Mouse (Mus musculus): ENCODE measurements around the gene Asxl2. TPM values are rescaled to one million over a fixed set of nuclear protein-coding genes. Genes with fewer than 3 reads are reported as not detected.
"Not testable (repeated sequence)": the region's sequence is repeated elsewhere in the genome, so short reads cannot be mapped to it uniquely, and the experiment has no call there.

Asxl2 gene
- polyA plus RNA-seq, 1 experiment from 2014 or later: 21.3 TPM

- ATAC-seq (ENCODE audit: low FRiP score): peak; percentile 72
- DNase-seq (ENCODE audit: low spot score): peak; percentile 87
- H3K9ac ChIP-seq (ENCODE audit: low read depth, low read length): no peak overlapping the region
- WGBS: 32% methylated on average over 12 of the region's 12 CpGs
- no peaks in the 10 kb centered on the region for H3K4me1 ChIP-seq (replicated peaks; ENCODE audit: control insufficient read depth, insufficient read depth, low read length)
- H3K4me3 ChIP-seq (ENCODE audit: low read depth, low read length): no peak overlapping the region
- no peak overlapping the region for H3K27ac ChIP-seq (ENCODE audit: low read depth, low read length)
- no peaks in the 10 kb centered on the region for H3K27me3 ChIP-seq (ENCODE audit: control insufficient read depth, insufficient read depth, low read length)
- H3K4me2 ChIP-seq (replicated peaks; ENCODE audit: low read depth, low read length): no peak overlapping the region
- no peaks in the 10 kb centered on the region for H3K9me3 ChIP-seq (ENCODE audit: control insufficient read depth, low read length)
- H3K36me3 ChIP-seq (ENCODE audit: control insufficient read depth, insufficient read depth, low read length): no peaks in the 10 kb centered on the region
These were observed 35.9 kb upstream of the Asxl2 start for GRCm38 (mm10) chr12:3390577-3391262.

- DNase-seq (ENCODE audit: low spot score): no peak
- Histone ChIP-seq H3K36me3 (ENCODE audit: control insufficient read depth, insufficient read depth, low read length) (no peaks in the 10 kb centered on the region), H3K4me1 (replicated peaks; ENCODE audit: control insufficient read depth, insufficient read depth, low read length) (no peaks in the 10 kb centered on the region), H3K4me2 (replicated peaks; ENCODE audit: low read depth, low read length) (no peak overlapping the region), H3K27me3 (ENCODE audit: control insufficient read depth, insufficient read depth, low read length) (no peaks in the 10 kb centered on the region), H3K9me3 (ENCODE audit: control insufficient read depth, low read length) (no peaks in the 10 kb centered on the region), H3K4me3 (ENCODE audit: low read depth, low read length) (no peak overlapping the region), H3K27ac (ENCODE audit: low read depth, low read length) (no peak overlapping the region), H3K9ac (ENCODE audit: low read depth, low read length) (no peak overlapping the region)
- 88% methylated on average over 1 of the region's 1 CpGs for WGBS
- no peak for ATAC-seq (ENCODE audit: low FRiP score)
These were observed 35.4 kb upstream of the Asxl2 start for GRCm38 (mm10) chr12:3391276-3391675.

- Histone ChIP-seq H3K4me2 (replicated peaks; ENCODE audit: low read depth, low read length) (no peak overlapping the region), H3K27me3 (ENCODE audit: control insufficient read depth, insufficient read depth, low read length) (no peaks in the 10 kb centered on the region), H3K4me3 (ENCODE audit: low read depth, low read length) (no peak overlapping the region), H3K4me1 (replicated peaks; ENCODE audit: control insufficient read depth, insufficient read depth, low read length) (no peaks in the 10 kb centered on the region), H3K9ac (ENCODE audit: low read depth, low read length) (no peak overlapping the region), H3K27ac (ENCODE audit: low read depth, low read length) (no peak overlapping the region), H3K9me3 (ENCODE audit: control insufficient read depth, low read length) (no peaks in the 10 kb centered on the region), H3K36me3 (ENCODE audit: control insufficient read depth, insufficient read depth, low read length) (no peaks in the 10 kb centered on the region)
- DNase-seq (ENCODE audit: low spot score) (no peak), ATAC-seq (ENCODE audit: low FRiP score) (no peak)
- WGBS: 68% methylated on average over 4 of the region's 4 CpGs
These were observed 33.5 kb upstream of the Asxl2 start for GRCm38 (mm10) chr12:3393140-3393539.

GRCm38 (mm10) chr12:3396931-3397330 is 29.7 kb upstream of the Asxl2 start:
- 96% methylated on average over 8 of the region's 8 CpGs for WGBS
- ATAC-seq (ENCODE audit: low FRiP score): no peak
- Histone ChIP-seq H3K9ac (ENCODE audit: low read depth, low read length) (no peak overlapping the region), H3K27ac (ENCODE audit: low read depth, low read length) (no peak overlapping the region), H3K9me3 (ENCODE audit: control insufficient read depth, low read length) (no peaks in the 10 kb centered on the region), H3K4me2 (replicated peaks; ENCODE audit: low read depth, low read length) (no peak overlapping the region), H3K27me3 (ENCODE audit: control insufficient read depth, insufficient read depth, low read length) (no peaks in the 10 kb centered on the region), H3K4me1 (replicated peaks; ENCODE audit: control insufficient read depth, insufficient read depth, low read length) (no peaks in the 10 kb centered on the region), H3K36me3 (ENCODE audit: control insufficient read depth, insufficient read depth, low read length) (no peaks in the 10 kb centered on the region), H3K4me3 (ENCODE audit: low read depth, low read length) (no peak overlapping the region)
- no peak for DNase-seq (ENCODE audit: low spot score)

- DNase-seq (ENCODE audit: low spot score): not testable (repeated sequence)
These were observed 21.0 kb upstream of the Asxl2 start for GRCm38 (mm10) chr12:3405662-3406061.

GRCm38 (mm10) chr12:3406585-3406984 is 20.1 kb upstream of the Asxl2 start:
- Histone ChIP-seq H3K9ac (ENCODE audit: low read depth, low read length) (no peak overlapping the region), H3K9me3 (ENCODE audit: control insufficient read depth, low read length) (no peaks in the 10 kb centered on the region), H3K27me3 (ENCODE audit: control insufficient read depth, insufficient read depth, low read length) (no peaks in the 10 kb centered on the region), H3K4me3 (ENCODE audit: low read depth, low read length) (no peak overlapping the region), H3K36me3 (ENCODE audit: control insufficient read depth, insufficient read depth, low read length) (peaks cover 3% of the 10 kb centered on the region; the same call in 1 of the 2 replicates), H3K4me2 (replicated peaks; ENCODE audit: low read depth, low read length) (no peak overlapping the region), H3K4me1 (replicated peaks; ENCODE audit: control insufficient read depth, insufficient read depth, low read length) (no peaks in the 10 kb centered on the region), H3K27ac (ENCODE audit: low read depth, low read length) (no peak overlapping the region)
- DNase-seq (ENCODE audit: low spot score): no peak
- 93% methylated on average over 6 of the region's 6 CpGs for WGBS
- no peak for ATAC-seq (ENCODE audit: low FRiP score)

More at GRCm38 (mm10) chr12:3405662-3406061, 21.0 kb upstream of the Asxl2 start:
- ATAC-seq (ENCODE audit: low FRiP score); H3K36me3 ChIP-seq (ENCODE audit: control insufficient read depth, insufficient read depth, low read length); H3K4me2 ChIP-seq (replicated peaks; ENCODE audit: low read depth, low read length); H3K9ac ChIP-seq (ENCODE audit: low read depth, low read length); H3K27me3 ChIP-seq (ENCODE audit: control insufficient read depth, insufficient read depth, low read length); H3K4me3 ChIP-seq (ENCODE audit: low read depth, low read length); H3K27ac ChIP-seq (ENCODE audit: low read depth, low read length); H3K9me3 ChIP-seq (ENCODE audit: control insufficient read depth, low read length); H3K4me1 ChIP-seq (replicated peaks; ENCODE audit: control insufficient read depth, insufficient read depth, low read length): not testable (repeated sequence)
- WGBS: 49% methylated on average over 3 of the region's 3 CpGs

GRCm38 (mm10) chr12:3414956-3415355 is 11.7 kb upstream of the Asxl2 start:
- Histone ChIP-seq H3K27me3 (ENCODE audit: control insufficient read depth, insufficient read depth, low read length) (no peaks in the 10 kb centered on the region), H3K36me3 (ENCODE audit: control insufficient read depth, insufficient read depth, low read length) (no peaks in the 10 kb centered on the region), H3K4me1 (replicated peaks; ENCODE audit: control insufficient read depth, insufficient read depth, low read length) (no peaks in the 10 kb centered on the region), H3K9me3 (ENCODE audit: control insufficient read depth, low read length) (no peaks in the 10 kb centered on the region), H3K4me2 (replicated peaks; ENCODE audit: low read depth, low read length) (no peak overlapping the region), H3K27ac (ENCODE audit: low read depth, low read length) (no peak overlapping the region), H3K9ac (ENCODE audit: low read depth, low read length) (no peak overlapping the region), H3K4me3 (ENCODE audit: low read depth, low read length) (no peak overlapping the region)
- ATAC-seq (ENCODE audit: low FRiP score) (no peak), DNase-seq (ENCODE audit: low spot score) (no peak)
- WGBS: 91% methylated on average over 4 of the region's 4 CpGs

GRCm38 (mm10) chr12:3418761-3419160 is 7.9 kb upstream of the Asxl2 start:
- ATAC-seq (ENCODE audit: low FRiP score) (no peak), DNase-seq (ENCODE audit: low spot score) (no peak)
- Histone ChIP-seq H3K27ac (ENCODE audit: low read depth, low read length) (no peak overlapping the region), H3K4me2 (replicated peaks; ENCODE audit: low read depth, low read length) (no peak overlapping the region), H3K4me3 (ENCODE audit: low read depth, low read length) (no peak overlapping the region), H3K27me3 (ENCODE audit: control insufficient read depth, insufficient read depth, low read length) (no peaks in the 10 kb centered on the region), H3K9ac (ENCODE audit: low read depth, low read length) (no peak overlapping the region), H3K36me3 (ENCODE audit: control insufficient read depth, insufficient read depth, low read length) (no peaks in the 10 kb centered on the region), H3K9me3 (ENCODE audit: control insufficient read depth, low read length) (no peaks in the 10 kb centered on the region), H3K4me1 (replicated peaks; ENCODE audit: control insufficient read depth, insufficient read depth, low read length) (no peaks in the 10 kb centered on the region)
- 94% methylated on average over 3 of the region's 3 CpGs for WGBS

GRCm38 (mm10) chr12:3420519-3420918 is 6.1 kb upstream of the Asxl2 start:
- Histone ChIP-seq H3K9me3 (ENCODE audit: control insufficient read depth, low read length) (no peaks in the 10 kb centered on the region), H3K36me3 (ENCODE audit: control insufficient read depth, insufficient read depth, low read length) (no peaks in the 10 kb centered on the region), H3K4me1 (replicated peaks; ENCODE audit: control insufficient read depth, insufficient read depth, low read length) (no peaks in the 10 kb centered on the region), H3K4me3 (ENCODE audit: low read depth, low read length) (no peak overlapping the region), H3K27ac (ENCODE audit: low read depth, low read length) (no peak overlapping the region), H3K4me2 (replicated peaks; ENCODE audit: low read depth, low read length) (no peak overlapping the region), H3K9ac (ENCODE audit: low read depth, low read length) (no peak overlapping the region), H3K27me3 (ENCODE audit: control insufficient read depth, insufficient read depth, low read length) (no peaks in the 10 kb centered on the region)
- 97% methylated on average over 2 of the region's 2 CpGs for WGBS
- DNase-seq (ENCODE audit: low spot score): no peak
- ATAC-seq (ENCODE audit: low FRiP score): no peak

Measured in hindbrain, embryonic 11.5 days (tissue).